8 mouse cellular contexts compared by ENCODE assay signal in genomic region chr7:25133092-25134049, GRCm38 (mm10). TPM values are rescaled to one million over a fixed set of nuclear protein-coding genes. Genes with fewer than 3 reads are reported as not detected.
DNase-seq lines count a peak whose midpoint lies in the region; ATAC-seq lines count a peak whose summit lies in the region.

No protein-coding gene starts in this region.

- no peaks in the 10 kb centered on the region for H3K36me3 ChIP-seq in hindbrain, embryonic 15.5 days

- H3K4me3 ChIP-seq in hindbrain, embryonic 15.5 days: peak overlapping the region; percentile 28

- peak; percentile 69 for ATAC-seq in hindbrain, embryonic 15.5 days (ENCODE audit: low FRiP score, low read depth)

- peak overlapping the region; percentile 43 for H3K27ac ChIP-seq in hindbrain, embryonic 15.5 days (replicated peaks)

- H3K27me3 ChIP-seq in hindbrain, embryonic 15.5 days: 0 out of 2 replicates have a peak, but pooled peaks cover 4% of the 10 kb centered on the region

- H3K9me3 ChIP-seq in hindbrain, embryonic 15.5 days: no peaks in the 10 kb centered on the region

- H3K4me1 ChIP-seq in hindbrain, embryonic 15.5 days (replicated peaks): peaks cover 32% of the 10 kb centered on the region

- peak; percentile 88 for DNase-seq in R1 (ENCODE audit: low read depth, low spot score)
- DNase-seq in cerebellum, postnatal 14 days: peak; percentile 93 to 94
- DNase-seq in frontal cortex, postnatal 36 days (ENCODE audit: low spot score in 2 of 2): peak; percentile 82 to 87
- peak; percentile 55 for DNase-seq in left cerebral cortex, adult 11 months (ENCODE audit: low spot score)
- peak; percentile 78 to 87 for DNase-seq in lung, postnatal 4 days
- peak; percentile 80 for DNase-seq in retina, postnatal 7 days (ENCODE audit: low read depth, low spot score)
- DNase-seq in urinary bladder, adult 2 months (ENCODE audit: low spot score): peak; percentile 63

- peak overlapping the region; percentile 57 for H3K4me2 ChIP-seq in hindbrain, embryonic 15.5 days

- WGBS in hindbrain, embryonic 15.5 days: 7% methylated on average over 37 of the region's 38 CpGs

- peak overlapping the region; percentile 28 for H3K9ac ChIP-seq in hindbrain, embryonic 15.5 days

RNA-seq across cellular contexts. Expression of gene Pou2f2, which starts 46.2 kb away (rescaled TPM):
- 29.6 and 33.4 TPM in 2 replicates for polyA plus RNA-seq in hindbrain, embryonic 15.5 days (2015; fragmentation: Nextera tagmentation; extraction: Ambion mirVana)
- 0.65 and 1.0 TPM in 2 replicates for polyA plus RNA-seq in urinary bladder, adult 2 months (2012; rRNA removed)

Comparison
In these comparisons a context has a peak if more than half of its experiments do, and no peak if none do; other contexts are left out.
1. Peak in every context shown above with its lines: DNase-seq, ATAC-seq, H3K4me3 ChIP-seq and H3K27ac ChIP-seq.
2. RNA of gene Pou2f2, which starts 46.2 kb away (polyA plus RNA-seq): 29.6 to 33.4 TPM in hindbrain, embryonic 15.5 days; 0.65 to 1.0 TPM in urinary bladder, adult 2 months; every median in the first group is over 10 times any median in the second.